Mouse (Mus musculus) forelimb bud, embryonic 11.5 days (tissue): ENCODE data around the gene Gal3st2c.
"Not testable (repeated sequence)": the region's sequence is repeated elsewhere in the genome, so short reads cannot be mapped to it uniquely, and the experiment has no call there.

Experiments
- DNase-seq: peaks from one replicate; pipeline ENCODE4 v3.0.0-alpha.2; 2012; ENCODE audit warnings: low read depth, low spot score

Gal3st2c gene

GRCm38 (mm10) chr1:94046544-94046943, 56.2 kb downstream of the Gal3st2c start:
- no peak for DNase-seq

- DNase-seq = no peak
Measured at GRCm38 (mm10) chr1:94051104-94051503, 60.8 kb downstream of the Gal3st2c start.

- DNase-seq = no peak
Measured at GRCm38 (mm10) chr1:94052373-94052772, 62.1 kb downstream of the Gal3st2c start, which contains the start of gene Pdcd1. TSS of gene Pdcd1 (minus strand) at chr1:94052553.

GRCm38 (mm10) chr1:94053530-94054216, 63.4 kb downstream of the Gal3st2c start:
- DNase-seq = no peak

GRCm38 (mm10) chr1:94054481-94054880, 64.2 kb downstream of the Gal3st2c start:
- no peak for DNase-seq

- DNase-seq = no peak
Measured at GRCm38 (mm10) chr1:94055966-94056365, 65.7 kb downstream of the Gal3st2c start.

GRCm38 (mm10) chr1:94057401-94057800, 67.1 kb downstream of the Gal3st2c start:
- no peak for DNase-seq

GRCm38 (mm10) chr1:94058281-94058680, 68.0 kb downstream of the Gal3st2c start:
- not testable (repeated sequence) for DNase-seq
